Mouse (Mus musculus) spleen, adult 2 months (tissue): Measurements from ENCODE around the gene Sox10. TPM values are rescaled to one million over a fixed set of nuclear protein-coding genes. Genes with fewer than 3 reads are reported as not detected.

Experiments used
- DNase-seq, 2 experiments: peaks; one replicate each; pipeline versions ENCODE4 v3.0.0 to v3.0.0-alpha.2; 2012 to 2021; ENCODE audit warnings: low spot score in 2 of 2, low read depth in 1 of 2
- H3K27ac ChIP-seq: fragments of 200-500 bp; 2 replicates; pipeline ENCODE4 v1.5.1; 2012; ENCODE audit warnings: low read length, inconsistent platforms; ENCODE audit not compliant: insufficient read depth
- H3K27me3 ChIP-seq: fragments of 200-500 bp; 2 replicates; pipeline ENCODE4 v1.6.1; 2012; ENCODE audit warnings: mild to moderate bottlenecking, moderate library complexity, low read length, inconsistent platforms; ENCODE audit not compliant: control insufficient read depth, insufficient read depth
- H3K36me3 ChIP-seq: fragments of 200-500 bp; 2 replicates; pipeline ENCODE4 v1.6.1; 2012; ENCODE audit warnings: mild to moderate bottlenecking, low read length, inconsistent platforms; ENCODE audit not compliant: control insufficient read depth, insufficient read depth
- H3K4me1 ChIP-seq: fragments of 200-500 bp; 2 replicates; pipeline ENCODE4 v1.6.1; 2011; ENCODE audit warnings: inconsistent platforms; ENCODE audit not compliant: control insufficient read depth, insufficient read depth, insufficient read length
- H3K4me3 ChIP-seq: fragments of 200-500 bp; 2 replicates; pipeline ENCODE4 v1.5.1; 2011; ENCODE audit warnings: mild to moderate bottlenecking, inconsistent platforms; ENCODE audit not compliant: insufficient read depth, insufficient read length; ENCODE audit errors: extremely low read depth
- CTCF ChIP-seq: fragments of 200-500 bp; IDR thresholded peaks from 2 replicates; pipeline ENCODE4 v1.5.1; 2011; ENCODE audit warnings: mild to moderate bottlenecking, inconsistent platforms; ENCODE audit not compliant: insufficient read depth, insufficient read length, insufficient replicate concordance; ENCODE audit errors: extremely low read depth
- POLR2A ChIP-seq: fragments of 200-500 bp; IDR thresholded peaks from 2 replicates; pipeline ENCODE4 v1.6.1; 2011; ENCODE audit warnings: low read depth, low read length, inconsistent platforms
- WGBS: fragments of 180-500 bp; shearing (Covaris S2); methylation state at CpG from one replicate; pipeline ENCODE4 v1.1.7; 2018; 5-methylcytosine and 5-hydroxymethylcytosine counted together
- polyA plus RNA-seq: library from polyadenylated mRNA; depleted of rRNA; stranded (reverse); fragments of >200 nt; gene quantifications from 2 replicates; pipeline ENCODE4 v1.2.3, GENCODE M21; 2012

Sox10 gene
- polyA plus RNA-seq, 1 experiment = 2.0 TPM

- TF ChIP-seq CTCF = no peak
- no peak for TF ChIP-seq POLR2A
- Histone ChIP-seq H3K27ac (no peak overlapping the region), H3K4me3 (no peak overlapping the region), H3K4me1 (no peaks in the 10 kb centered on the region), H3K27me3 (no peaks in the 10 kb centered on the region), H3K36me3 (no peaks in the 10 kb centered on the region)
- DNase-seq = no peak
- 38% methylated on average over 13 of the region's 13 CpGs for WGBS
Observed at GRCm38 (mm10) chr15:79201491-79202150, 36.6 kb upstream of the Sox10 start.

- 89% methylated on average over 12 of the region's 12 CpGs for WGBS
- DNase-seq = no peak
- Histone ChIP-seq H3K27me3 (no peaks in the 10 kb centered on the region), H3K4me3 (no peak overlapping the region), H3K4me1 (no peaks in the 10 kb centered on the region), H3K36me3 (no peaks in the 10 kb centered on the region), H3K27ac (no peak overlapping the region)
- no peak for TF ChIP-seq CTCF
- no peak for TF ChIP-seq POLR2A
Observed at GRCm38 (mm10) chr15:79199390-79199976, 34.4 kb upstream of the Sox10 start.

GRCm38 (mm10) chr15:79195492-79195891 is 30.5 kb upstream of the Sox10 start:
- H3K27ac ChIP-seq = no peak overlapping the region
- no peaks in the 10 kb centered on the region for H3K27me3 ChIP-seq
- TF ChIP-seq CTCF = no peak
- no peak for TF ChIP-seq POLR2A
- H3K4me1 ChIP-seq = no peaks in the 10 kb centered on the region
- H3K4me3 ChIP-seq = no peak overlapping the region
- H3K36me3 ChIP-seq = no peaks in the 10 kb centered on the region
- no peak for DNase-seq
- 88% methylated on average over 8 of the region's 8 CpGs for WGBS

- H3K36me3 ChIP-seq = no peaks in the 10 kb centered on the region
- no peak overlapping the region for H3K4me3 ChIP-seq
- 86% methylated on average over 2 of the region's 2 CpGs for WGBS
- H3K27me3 ChIP-seq = no peaks in the 10 kb centered on the region
- no peak for DNase-seq
- no peak overlapping the region for H3K27ac ChIP-seq
- TF ChIP-seq CTCF (no peak), POLR2A (no peak)
- H3K4me1 ChIP-seq = no peaks in the 10 kb centered on the region
Observed at GRCm38 (mm10) chr15:79194946-79195345, 29.9 kb upstream of the Sox10 start.

- H3K4me1 ChIP-seq = no peaks in the 10 kb centered on the region
- no peak overlapping the region for H3K27ac ChIP-seq
- H3K36me3 ChIP-seq = no peaks in the 10 kb centered on the region
- H3K4me3 ChIP-seq = no peak overlapping the region
- no peaks in the 10 kb centered on the region for H3K27me3 ChIP-seq
- DNase-seq = no peak
- WGBS = 26% methylated on average over 9 of the region's 9 CpGs
- TF ChIP-seq POLR2A = no peak
- no peak for TF ChIP-seq CTCF
Observed at GRCm38 (mm10) chr15:79194048-79194447, 29.0 kb upstream of the Sox10 start.

GRCm38 (mm10) chr15:79192885-79193845 is 28.1 kb upstream of the Sox10 start:
- Histone ChIP-seq H3K27ac (no peak overlapping the region), H3K4me3 (no peak overlapping the region), H3K27me3 (no peaks in the 10 kb centered on the region), H3K4me1 (no peaks in the 10 kb centered on the region), H3K36me3 (no peaks in the 10 kb centered on the region)
- WGBS = 79% methylated on average over 26 of the region's 27 CpGs
- no peak for DNase-seq
- TF ChIP-seq POLR2A (no peak), CTCF (no peak)

- H3K4me3 ChIP-seq = no peak overlapping the region
- H3K4me1 ChIP-seq = no peaks in the 10 kb centered on the region
- H3K27ac ChIP-seq = no peak overlapping the region
- 97% methylated on average over 6 of the region's 6 CpGs for WGBS
- TF ChIP-seq CTCF (no peak), POLR2A (no peak)
- no peaks in the 10 kb centered on the region for H3K36me3 ChIP-seq
- DNase-seq = no peak
- H3K27me3 ChIP-seq = no peaks in the 10 kb centered on the region
Observed at GRCm38 (mm10) chr15:79192450-79192849, 27.4 kb upstream of the Sox10 start.
